Mouse (Mus musculus) kidney, embryonic 15.5 days (tissue): Measurements from ENCODE around the gene Cc2d1a. TPM values are rescaled to one million over a fixed set of nuclear protein-coding genes. Genes with fewer than 3 reads are reported as not detected.

Experiments used
- ATAC-seq: fragments of 200-750 bp; cut with Nextera tagmentation; replicated peaks from 2 replicates; pipeline ENCODE4 v1.8.0; 2017; ENCODE audit warnings: moderate TSS enrichment; ENCODE audit not compliant: low FRiP score
- H3K27ac ChIP-seq: fragments of 300-500 bp; sonication (generic); 2 replicates; pipeline ENCODE4 v1.5.1; 2015; ENCODE audit warnings: mild to moderate bottlenecking, inconsistent platforms
- H3K27me3 ChIP-seq: fragments of 300-500 bp; sonication (generic); 2 replicates; pipeline ENCODE4 v1.6.1; 2015; ENCODE audit warnings: inconsistent platforms
- H3K36me3 ChIP-seq: fragments of 300-500 bp; sonication (generic); 2 replicates; pipeline ENCODE4 v1.6.1; 2015; ENCODE audit warnings: inconsistent platforms
- H3K4me1 ChIP-seq: fragments of 300-500 bp; sonication (generic); 2 replicates; pipeline ENCODE4 v1.6.1; 2015; ENCODE audit warnings: inconsistent platforms
- H3K4me2 ChIP-seq: fragments of 300-500 bp; sonication (generic); 2 replicates; pipeline ENCODE4 v1.6.1; 2015; ENCODE audit warnings: moderate library complexity, mild to moderate bottlenecking, inconsistent platforms
- H3K4me3 ChIP-seq: fragments of 300-500 bp; sonication (generic); replicated peaks from 2 replicates; pipeline ENCODE4 v1.5.1; 2015; ENCODE audit warnings: mild to moderate bottlenecking, inconsistent platforms
- H3K9ac ChIP-seq: fragments of 300-500 bp; sonication (generic); 2 replicates; pipeline ENCODE4 v1.6.1; 2015; ENCODE audit warnings: mild to moderate bottlenecking, inconsistent platforms
- H3K9me3 ChIP-seq: fragments of 300-500 bp; sonication (generic); replicated peaks from 2 replicates; pipeline ENCODE4 v1.6.1; 2016; ENCODE audit warnings: inconsistent platforms
- WGBS: fragments of 180-500 bp; shearing (Covaris S2); methylation state at CpG from one replicate; pipeline ENCODE4 v1.1.7; 2015; ENCODE audit warnings: mixed read lengths; 5-methylcytosine and 5-hydroxymethylcytosine counted together
- microRNA counts: library from miRNA; unstranded; fragments of <30 nt; microRNA quantifications from one replicate; lab custom pipeline; 2016
- microRNA-seq: library from miRNA; unstranded; fragments of <30 nt; microRNA quantifications from one replicate; pipeline ENCODE4, GENCODE M21; 2016
- polyA plus RNA-seq: library from polyadenylated mRNA; unstranded; fragments of >200 nt; fragmentation: Nextera tagmentation; extraction: Ambion mirVana; gene quantifications from 2 replicates; pipeline ENCODE4 v1.2.1, GENCODE M21; 2015

Cc2d1a gene
- polyA plus RNA-seq, 1 experiment from 2014 or later = 28.7 TPM

GRCm38 (mm10) chr8:84098376-84098775 is 49.4 kb downstream of the Cc2d1a start:
- Histone ChIP-seq H3K27ac (no peak overlapping the region), H3K27me3 (no peaks in the 10 kb centered on the region), H3K4me3 (no peak overlapping the region), H3K4me2 (no peak overlapping the region), H3K9ac (no peak overlapping the region), H3K36me3 (peaks cover 91% of the 10 kb centered on the region), H3K4me1 (peaks cover 16% of the 10 kb centered on the region), H3K9me3 (no peaks in the 10 kb centered on the region)
- WGBS = 95% methylated on average over 7 of the region's 7 CpGs
- ATAC-seq = no peak

GRCm38 (mm10) chr8:84096061-84096460 is 51.7 kb downstream of the Cc2d1a start:
- Histone ChIP-seq H3K36me3 (peaks cover 95% of the 10 kb centered on the region), H3K9ac (no peak overlapping the region), H3K4me3 (no peak overlapping the region), H3K27me3 (no peaks in the 10 kb centered on the region), H3K4me1 (no peaks in the 10 kb centered on the region), H3K9me3 (no peaks in the 10 kb centered on the region), H3K4me2 (no peak overlapping the region), H3K27ac (no peak overlapping the region)
- no peak for ATAC-seq
- WGBS = 60% methylated on average over 8 of the region's 8 CpGs

- no peak overlapping the region for H3K9ac ChIP-seq
- H3K4me2 ChIP-seq = no peak overlapping the region
- H3K9me3 ChIP-seq = no peaks in the 10 kb centered on the region
- 91% methylated on average over 8 of the region's 8 CpGs for WGBS
- no peak for ATAC-seq
- H3K36me3 ChIP-seq = peaks cover 95% of the 10 kb centered on the region
- H3K27me3 ChIP-seq = no peaks in the 10 kb centered on the region
- no peak overlapping the region for H3K27ac ChIP-seq
- H3K4me3 ChIP-seq = no peak overlapping the region
- no peaks in the 10 kb centered on the region for H3K4me1 ChIP-seq
These were observed 57.2 kb downstream of the Cc2d1a start for GRCm38 (mm10) chr8:84090585-84090984.

GRCm38 (mm10) chr8:84089277-84089676 is 58.5 kb downstream of the Cc2d1a start:
- Histone ChIP-seq H3K4me2 (no peak overlapping the region), H3K27ac (no peak overlapping the region), H3K4me3 (no peak overlapping the region), H3K27me3 (no peaks in the 10 kb centered on the region), H3K9ac (no peak overlapping the region), H3K9me3 (no peaks in the 10 kb centered on the region), H3K4me1 (0 out of 2 replicates have a peak, but pooled peaks cover 5% of the 10 kb centered on the region), H3K36me3 (peaks cover 93% of the 10 kb centered on the region)
- 75% methylated on average over 9 of the region's 9 CpGs for WGBS
- ATAC-seq = no peak

DNA sequence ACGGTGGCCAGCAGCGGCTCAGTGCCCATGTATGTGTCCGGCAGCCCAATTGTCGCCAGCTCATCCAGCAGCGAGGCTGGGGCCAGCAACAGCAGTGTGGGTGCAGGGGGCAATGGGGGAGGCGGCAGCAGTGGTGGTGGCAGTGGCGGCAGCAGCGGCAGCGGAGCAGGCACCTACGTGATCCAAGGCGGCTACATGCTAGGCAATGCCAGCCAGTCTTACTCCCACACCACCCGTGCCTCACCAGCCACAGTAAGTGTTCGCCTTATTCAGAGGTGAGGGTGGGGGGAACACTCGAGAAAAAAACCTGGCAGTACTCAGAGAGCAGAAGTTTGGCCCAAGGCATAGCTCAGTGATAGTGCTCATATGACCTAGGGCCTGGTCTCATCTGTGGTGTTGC is 59.9 kb downstream of the Cc2d1a start:
- Histone ChIP-seq H3K4me2 (no peak overlapping the region), H3K27ac (no peak overlapping the region), H3K36me3 (peaks cover 94% of the 10 kb centered on the region), H3K9ac (no peak overlapping the region), H3K27me3 (no peaks in the 10 kb centered on the region), H3K4me1 (0 out of 2 replicates have a peak, but pooled peaks cover 5% of the 10 kb centered on the region), H3K4me3 (no peak overlapping the region), H3K9me3 (no peaks in the 10 kb centered on the region)
- 95% methylated on average over 14 of the region's 14 CpGs for WGBS
- no peak for ATAC-seq

GRCm38 (mm10) chr8:84087156-84087555 is 60.6 kb downstream of the Cc2d1a start:
- 88% methylated on average over 7 of the region's 7 CpGs for WGBS
- ATAC-seq = no peak
- H3K36me3 ChIP-seq = peaks cover 94% of the 10 kb centered on the region
- H3K9me3 ChIP-seq = no peaks in the 10 kb centered on the region
- no peak overlapping the region for H3K4me2 ChIP-seq
- H3K9ac ChIP-seq = no peak overlapping the region
- H3K4me3 ChIP-seq = no peak overlapping the region
- H3K4me1 ChIP-seq = 0 out of 2 replicates have a peak, but pooled peaks cover 5% of the 10 kb centered on the region
- H3K27ac ChIP-seq = no peak overlapping the region
- no peaks in the 10 kb centered on the region for H3K27me3 ChIP-seq

- Histone ChIP-seq H3K27me3 (no peaks in the 10 kb centered on the region), H3K4me3 (no peak overlapping the region), H3K27ac (no peak overlapping the region), H3K4me1 (0 out of 2 replicates have a peak, but pooled peaks cover 5% of the 10 kb centered on the region), H3K36me3 (peaks cover 94% of the 10 kb centered on the region), H3K4me2 (0 out of 2 replicates have a peak overlapping the region, but pooled peaks have one; percentile 23), H3K9me3 (no peaks in the 10 kb centered on the region), H3K9ac (no peak overlapping the region)
- ATAC-seq = no peak
- WGBS = 54% methylated on average over 42 of the region's 42 CpGs
These were observed 63.2 kb downstream of the Cc2d1a start for GRCm38 (mm10) chr8:84084341-84085115.

GRCm38 (mm10) chr8:84083829-84084241 is 63.9 kb downstream of the Cc2d1a start:
- WGBS = 30% methylated on average over 8 of the region's 8 CpGs
- H3K27ac ChIP-seq = no peak overlapping the region
- no peak overlapping the region for H3K9ac ChIP-seq
- H3K4me2 ChIP-seq = no peak overlapping the region
- peaks cover 91% of the 10 kb centered on the region for H3K36me3 ChIP-seq
- no peak overlapping the region for H3K4me3 ChIP-seq
- H3K27me3 ChIP-seq = no peaks in the 10 kb centered on the region
- ATAC-seq = peak; percentile 70
- no peaks in the 10 kb centered on the region for H3K9me3 ChIP-seq
- H3K4me1 ChIP-seq = 0 out of 2 replicates have a peak, but pooled peaks cover 5% of the 10 kb centered on the region

MicroRNAs encoded within 50 kb of the gene (microRNA counts, 519-probe panel; counts per million panel counts)
- 2,702 counts per million, percentile 62 among the panel's probes with 10 or more counts for microRNA mmu-miR-181c (lab: Ali Mortazavi, UCI)
- 2,290 counts per million, percentile 29 among the panel's probes with 10 or more counts for microRNA mmu-miR-709 (lab: Ali Mortazavi, UCI)

Small RNA genes lying within 50 kb of the gene (microRNA-seq; reads per million reads assigned to microRNA genes)
- gene Gm25110 = not detected
- gene Mir181c = 4,952 reads per million, percentile 92 among the genes with 10 or more reads in this experiment
- gene Mir181d = 2,810 reads per million, percentile 88 among the genes with 10 or more reads in this experiment
- gene Mir709 = not detected

Other genes starting within 250 kb of the Cc2d1a start
- 17.8 and 18.8 TPM in 2 replicates for gene Adgrl1, start 247.8 kb downstream of the Cc2d1a start, polyA plus RNA-seq
- gene Gm10644, start 192.7 kb downstream of the Cc2d1a start, polyA plus RNA-seq = 0.69 and 0.71 TPM in 2 replicates
- 60.7 and 62.2 TPM in 2 replicates for gene Asf1b, start 192.4 kb downstream of the Cc2d1a start, polyA plus RNA-seq
- 161 and 163 TPM in 2 replicates for gene Prkaca, start 174.9 kb downstream of the Cc2d1a start, polyA plus RNA-seq
- gene Samd1, start 150.3 kb downstream of the Cc2d1a start, polyA plus RNA-seq = 11.0 and 11.5 TPM in 2 replicates
- 1.2 and 1.3 TPM in 2 replicates for gene 1700067K01Rik, start 146.4 kb downstream of the Cc2d1a start, polyA plus RNA-seq
- gene 2210011C24Rik, start 135.8 kb downstream of the Cc2d1a start, polyA plus RNA-seq = 7.4 and 9.1 TPM in 2 replicates
- 14.8 and 15.1 TPM in 2 replicates for gene Palm3, start 126.5 kb downstream of the Cc2d1a start, polyA plus RNA-seq
- gene Il27ra, start 105.3 kb downstream of the Cc2d1a start, polyA plus RNA-seq = 2.3 and 3.2 TPM in 2 replicates
- not detected in 2 replicates for gene Rln3, start 102.9 kb downstream of the Cc2d1a start, polyA plus RNA-seq
- gene Gm10643, start 82.8 kb downstream of the Cc2d1a start, polyA plus RNA-seq = 1.2 and 1.6 TPM in 2 replicates
- 10.5 and 10.7 TPM in 2 replicates for gene Rfx1, start 81.1 kb downstream of the Cc2d1a start, polyA plus RNA-seq
- gene Dcaf15, start 43.2 kb downstream of the Cc2d1a start, polyA plus RNA-seq = 9.2 and 11.6 TPM in 2 replicates
- 0.21 and 1.4 TPM in 2 replicates for gene Podnl1, start 21.9 kb downstream of the Cc2d1a start, polyA plus RNA-seq
- 1.7 and 2.0 TPM in 2 replicates for gene 4930432K21Rik, start 89 bp upstream of the Cc2d1a start, polyA plus RNA-seq
- gene Nanos3, start 37.3 kb upstream of the Cc2d1a start, polyA plus RNA-seq = 3.6 and 4.7 TPM in 2 replicates
- gene Zswim4, start 89.1 kb upstream of the Cc2d1a start, polyA plus RNA-seq = 16.6 and 17.3 TPM in 2 replicates
- 336 and 355 TPM in 2 replicates for gene D8Ertd738e, start 101.8 kb upstream of the Cc2d1a start, polyA plus RNA-seq
- 66.8 and 77.8 TPM in 2 replicates for gene Mri1, start 109.4 kb upstream of the Cc2d1a start, polyA plus RNA-seq
- gene Ccdc130, start 122.4 kb upstream of the Cc2d1a start, polyA plus RNA-seq = 23.0 and 25.9 TPM in 2 replicates
- 2.2 and 4.0 TPM in 2 replicates for gene Cacna1a, start 240.5 kb upstream of the Cc2d1a start, polyA plus RNA-seq